Mouse (Mus musculus) bone marrow, adult 2 months (tissue): ENCODE measurements around the gene Nkx2-5.

ENCODE experiments used
- CTCF ChIP-seq: fragments of 200-500 bp; IDR thresholded peaks from 2 replicates; pipeline ENCODE4 v1.5.1; 2011; ENCODE audit warnings: low read length, control low read depth; ENCODE audit not compliant: control insufficient read depth, insufficient read depth
- POLR2A ChIP-seq: fragments of 200-500 bp; IDR thresholded peaks from 2 replicates; pipeline ENCODE4 v1.6.1; 2011; ENCODE audit warnings: low read depth, mild to moderate bottlenecking, control low read depth, low read length, borderline replicate concordance; ENCODE audit not compliant: control insufficient read depth

DNA sequence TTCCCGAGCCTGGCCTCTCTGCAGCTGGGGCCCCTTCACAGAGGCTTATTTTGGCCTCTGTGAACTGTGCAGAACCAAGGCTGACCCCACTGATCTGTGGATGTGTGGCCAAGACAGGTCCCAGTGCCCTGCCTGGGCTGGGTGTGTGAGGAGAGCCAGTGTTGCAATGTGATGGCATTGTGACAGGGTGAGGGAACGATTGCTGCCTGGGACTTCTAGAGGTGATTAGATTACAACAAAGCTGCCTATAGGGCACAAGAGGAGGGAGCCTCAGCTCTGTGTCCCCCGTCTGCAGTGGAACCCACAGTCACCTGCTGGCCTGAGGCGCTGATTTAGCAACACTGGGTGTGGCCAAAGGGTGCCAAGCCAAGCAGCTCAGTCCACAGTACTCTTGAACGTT lies 23.9 kb upstream of the Nkx2-5 start:
- no peak for TF ChIP-seq CTCF
- no peak for TF ChIP-seq POLR2A
